Mouse (Mus musculus): Measurements from ENCODE around the gene Olfr561. TPM values are rescaled to one million over a fixed set of nuclear protein-coding genes. Genes with fewer than 3 reads are reported as not detected.

Gene Olfr561
- not detected for polyA plus RNA-seq (2017; shearing (Covaris generic))

DNA sequence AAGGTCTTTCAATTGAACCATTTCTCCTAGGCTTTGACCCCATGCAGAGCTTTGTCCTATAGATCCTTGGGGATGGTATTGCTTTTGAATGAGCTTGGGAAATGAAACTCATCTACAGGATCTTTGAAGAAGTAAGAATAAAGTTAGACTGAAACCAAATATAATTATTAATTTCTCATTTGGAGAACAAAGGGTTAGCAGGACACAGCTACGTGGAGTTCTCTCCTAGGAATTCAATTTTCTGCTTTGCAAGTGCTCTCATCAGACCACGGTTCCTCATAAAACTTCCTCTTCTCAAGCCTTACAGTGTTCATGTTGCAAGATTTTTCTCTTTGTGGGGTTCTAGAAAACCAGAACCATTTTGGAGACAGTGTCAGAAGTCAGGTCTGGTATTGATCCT is at the start of gene Olfr561:
Gene Olfr561, plus strand, starts transcription at position 301 of the 400 bp plus-strand sequence.

DNA sequence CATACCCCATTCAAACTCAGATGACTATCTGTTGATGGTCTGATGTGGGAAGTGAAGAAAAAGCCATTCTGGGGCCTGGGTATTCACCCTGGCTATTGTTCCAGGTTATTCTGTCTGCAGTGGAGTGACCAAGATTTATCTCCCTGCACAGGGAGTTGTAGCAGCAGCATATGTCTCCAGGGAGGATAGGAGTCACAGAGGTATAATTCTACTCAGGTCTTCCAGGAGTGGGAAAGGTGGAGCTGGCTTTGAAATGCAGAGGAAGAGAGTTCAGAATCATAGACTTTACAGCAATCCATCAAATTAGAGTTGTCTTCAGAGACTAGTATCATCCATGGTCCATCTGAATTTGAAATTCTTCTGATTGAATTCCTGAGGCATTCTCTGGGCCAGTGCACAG is 43.6 kb upstream of the Olfr561 start, which contains the start of gene Olfr559:
Gene Olfr559, minus strand, starts transcription at position 101 of the 400 bp plus-strand sequence.

DNA sequence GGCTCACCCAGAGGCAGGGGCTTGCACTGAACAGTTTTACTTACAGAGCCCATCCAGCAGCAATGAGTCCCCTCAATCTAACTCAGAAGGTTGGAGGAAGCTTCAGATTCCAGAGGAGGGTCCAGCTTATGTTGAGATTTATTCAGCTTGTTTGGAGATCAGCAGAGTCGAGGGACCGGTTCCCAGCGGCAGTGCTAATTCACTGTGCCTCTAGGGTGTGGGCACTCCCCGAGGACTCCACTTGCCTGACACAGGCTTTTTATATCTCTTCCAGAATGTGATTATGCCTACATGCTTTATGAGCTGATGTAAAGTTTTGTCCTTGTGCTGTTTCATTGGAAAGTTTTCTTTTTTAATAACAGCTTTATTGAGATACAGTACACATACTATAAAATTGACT is 11.8 kb upstream of the Olfr561 start, which contains the start of the genes Olfr560 and Olfr78:
Gene Olfr560, minus strand, starts transcription at position 101 of the 400 bp plus-strand sequence.
Gene Olfr78, minus strand, starts transcription at position 206 of the 400 bp plus-strand sequence.

DNA sequence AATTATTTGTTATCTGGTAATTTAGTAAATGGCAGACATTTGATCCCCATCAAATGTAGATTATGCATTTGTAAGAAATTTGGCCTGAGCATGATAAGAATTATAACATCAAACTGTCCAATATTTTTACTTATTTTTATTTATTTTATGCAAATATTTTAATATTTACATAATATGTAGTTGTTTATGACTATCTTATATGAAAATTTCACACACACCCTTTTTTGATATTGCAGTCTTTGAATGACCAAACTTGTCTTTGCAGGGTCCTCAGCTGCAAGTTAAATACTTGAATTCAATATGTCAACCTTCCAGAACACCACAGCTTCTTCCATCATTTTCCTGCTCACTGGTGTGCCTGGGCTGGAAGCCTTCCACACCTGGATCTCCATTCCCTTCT is 32.2 kb downstream of the Olfr561 start, which contains the start of gene Olfr564:
Gene Olfr564, plus strand, starts transcription at position 301 of the 400 bp plus-strand sequence.

Other genes starting within 250 kb of the Olfr561 start
- not detected for gene Olfr547, start 236.5 kb upstream of the Olfr561 start, polyA plus RNA-seq (2017; shearing (Covaris generic))
- not detected for gene Olfr548-ps1, start 230.3 kb upstream of the Olfr561 start, polyA plus RNA-seq (2017; shearing (Covaris generic))
- not detected for gene Olfr549, start 221.4 kb upstream of the Olfr561 start, polyA plus RNA-seq (2017; shearing (Covaris generic))
- 100 to 1,000 TPM in 1 of 2 experiments, 10 to 100 TPM in 1; 88.3 to 105 TPM for gene Trim21, start 205.7 kb upstream of the Olfr561 start, polyA plus RNA-seq (2017; shearing (Covaris generic))
- gene Olfr550, start 199.8 kb upstream of the Olfr561 start, polyA plus RNA-seq (2017; shearing (Covaris generic)) = not detected
- gene Olfr551, start 179.3 kb upstream of the Olfr561 start, polyA plus RNA-seq (2017; shearing (Covaris generic)) = not detected
- under 1 TPM in 1 of 2 experiments, not detected in 1; 0.04 TPM for gene Olfr552, start 173.5 kb upstream of the Olfr561 start, polyA plus RNA-seq (2017; shearing (Covaris generic))
- gene Olfr553, start 153.0 kb upstream of the Olfr561 start, polyA plus RNA-seq (2017; shearing (Covaris generic)) = under 1 TPM in 1 of 2 experiments, not detected in 1; 0.41 TPM
- gene Olfr554, start 132.8 kb upstream of the Olfr561 start, polyA plus RNA-seq (2017; shearing (Covaris generic)) = under 1 TPM in 1 of 2 experiments, not detected in 1; 0.45 TPM
- gene Olfr555, start 112.4 kb upstream of the Olfr561 start, polyA plus RNA-seq (2017; shearing (Covaris generic)) = not detected
- gene Olfr556, start 106.3 kb upstream of the Olfr561 start, polyA plus RNA-seq (2017; shearing (Covaris generic)) = under 1 TPM in 1 of 2 experiments, not detected in 1; 0.07 TPM
- 1 to 10 TPM; 8.6 to 9.5 TPM for gene Trim68, start 83.9 kb upstream of the Olfr561 start, polyA plus RNA-seq (2017; shearing (Covaris generic))
- not detected for gene Olfr557, start 75.3 kb upstream of the Olfr561 start, polyA plus RNA-seq (2017; shearing (Covaris generic))
- not detected for gene Olfr558, start 69.0 kb upstream of the Olfr561 start, polyA plus RNA-seq (2017; shearing (Covaris generic))
- gene Olfr33, start 52.2 kb upstream of the Olfr561 start, polyA plus RNA-seq (2017; shearing (Covaris generic)) = not detected
- gene Olfr559, start 43.7 kb upstream of the Olfr561 start, polyA plus RNA-seq (2017; shearing (Covaris generic)) = not detected
- gene Olfr560, start 11.9 kb upstream of the Olfr561 start, polyA plus RNA-seq (2017; shearing (Covaris generic)) = not detected
- gene Olfr78, start 11.8 kb upstream of the Olfr561 start, polyA plus RNA-seq (2017; shearing (Covaris generic)) = under 1 TPM in 1 of 2 experiments, not detected in 1; 0.14 TPM
- not detected for gene Olfr564, start 32.3 kb downstream of the Olfr561 start, polyA plus RNA-seq (2017; shearing (Covaris generic))
- not detected for gene Olfr566, start 87.5 kb downstream of the Olfr561 start, polyA plus RNA-seq (2017; shearing (Covaris generic))
- under 1 TPM in 1 of 2 experiments, not detected in 1; 0.29 TPM for gene Olfr568, start 105.9 kb downstream of the Olfr561 start, polyA plus RNA-seq (2017; shearing (Covaris generic))
- under 1 TPM in 1 of 2 experiments, not detected in 1; 0.42 TPM for gene Olfr569, start 119.7 kb downstream of the Olfr561 start, polyA plus RNA-seq (2017; shearing (Covaris generic))
- gene Olfr570, start 123.4 kb downstream of the Olfr561 start, polyA plus RNA-seq (2017; shearing (Covaris generic)) = under 1 TPM in 1 of 2 experiments, not detected in 1; 0.12 TPM
- gene Olfr571, start 146.3 kb downstream of the Olfr561 start, polyA plus RNA-seq (2017; shearing (Covaris generic)) = not detected
- not detected for gene Olfr572, start 153.2 kb downstream of the Olfr561 start, polyA plus RNA-seq (2017; shearing (Covaris generic))
- under 1 TPM in 1 of 2 experiments, not detected in 1; 0.86 TPM for gene Olfr573-ps1, start 171.4 kb downstream of the Olfr561 start, polyA plus RNA-seq (2017; shearing (Covaris generic))
- gene Olfr574, start 177.2 kb downstream of the Olfr561 start, polyA plus RNA-seq (2017; shearing (Covaris generic)) = not detected
- not detected for gene Olfr575, start 187.6 kb downstream of the Olfr561 start, polyA plus RNA-seq (2017; shearing (Covaris generic))
- under 1 TPM in 1 of 2 experiments, not detected in 1; 0.25 TPM for gene Olfr576, start 191.4 kb downstream of the Olfr561 start, polyA plus RNA-seq (2017; shearing (Covaris generic))
- under 1 TPM in 1 of 2 experiments, not detected in 1; 0.12 TPM for gene Olfr577, start 204.7 kb downstream of the Olfr561 start, polyA plus RNA-seq (2017; shearing (Covaris generic))
- not detected for gene Olfr578, start 218.1 kb downstream of the Olfr561 start, polyA plus RNA-seq (2017; shearing (Covaris generic))